Mouse (Mus musculus): ENCODE measurements around the gene Pex11b. TPM values are rescaled to one million over a fixed set of nuclear protein-coding genes. Genes with fewer than 3 reads are reported as not detected.
A peak's percentile ranks its signal among the peaks of the same experiment; 100 is the strongest.

The Pex11b gene
- 54.6 and 55.0 TPM in 2 replicates for polyA plus RNA-seq (2016; fragmentation: Nextera tagmentation; extraction: Ambion mirVana)

DNA sequence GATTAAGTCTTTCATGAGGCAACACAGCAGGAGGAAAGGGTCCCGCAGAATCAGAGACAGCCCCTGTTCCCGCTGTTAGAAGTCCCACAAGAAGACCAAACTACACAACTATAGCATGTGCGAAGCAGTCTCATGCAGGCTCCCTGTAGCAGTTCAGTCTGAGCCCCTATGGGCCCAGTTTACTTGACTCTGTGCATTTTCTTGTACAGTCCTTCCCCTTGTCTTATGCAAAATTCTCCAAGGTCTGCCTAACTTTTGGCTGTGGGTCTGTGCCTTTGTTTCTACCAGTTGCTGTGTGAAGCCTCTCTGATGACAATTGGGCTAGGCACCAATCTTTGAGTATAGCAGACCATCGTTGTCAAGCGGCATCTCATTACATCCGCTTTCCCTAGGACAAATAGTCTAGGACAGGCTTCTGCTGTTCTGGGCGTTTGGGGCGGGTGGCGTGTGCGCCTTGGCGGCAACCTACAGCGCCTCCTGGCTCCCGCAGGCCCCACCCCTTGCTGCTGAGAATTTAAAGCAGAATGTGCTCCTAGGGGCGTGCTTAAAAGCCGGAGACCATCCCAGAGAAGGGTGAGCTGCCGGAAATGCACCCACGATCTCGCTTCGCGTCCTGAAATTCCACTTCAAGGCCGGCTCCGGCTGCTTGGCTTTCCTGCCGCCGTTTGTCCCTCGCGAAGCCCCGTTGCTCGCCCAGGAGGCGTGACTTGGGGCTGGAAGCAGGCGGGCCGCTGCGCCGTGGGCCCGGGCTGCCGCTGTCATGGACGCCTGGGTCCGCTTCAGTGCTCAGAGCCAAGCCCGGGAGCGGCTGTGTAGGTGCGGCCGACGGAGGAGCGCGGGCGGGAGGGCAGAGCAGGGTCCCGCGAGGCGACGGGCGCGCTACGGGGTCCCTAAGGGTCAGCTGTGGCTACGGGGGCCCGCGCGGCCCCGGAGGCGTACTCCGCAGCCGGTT, at the start of gene Pex11b, which contains the start of gene Gm42957:
Pex11b (plus strand) TSS at position 449 of the 952 bp plus-strand sequence.
Gm42957 (plus strand) TSS at position 547 of the 952 bp plus-strand sequence.
- peak within 1 kb of the TSS; percentile 91 for H3K4me3 ChIP-seq
- H3K27ac ChIP-seq, result peak within 1 kb of the TSS; percentile 91
- peak within 1 kb of the TSS; percentile 60 for H3K4me2 ChIP-seq (replicated peaks)
- peak; percentile 80 for ATAC-seq (ENCODE audit: insufficient number of reproducible peaks, insufficient read depth, low FRiP score, low TSS enrichment)
- H3K4me1 ChIP-seq, result peaks cover 21% of the 10 kb centered on the region
- peaks cover 44% of the 10 kb centered on the region for H3K36me3 ChIP-seq
- no peaks in the 10 kb centered on the region for H3K27me3 ChIP-seq
- no peaks in the 10 kb centered on the region for H3K9me3 ChIP-seq
- H3K9ac ChIP-seq, result peak within 1 kb of the TSS; percentile 98
- WGBS, result 2% methylated on average over 60 of the region's 60 CpGs

GRCm38 (mm10) chr3:96590657-96591056, 44.5 kb upstream of the Pex11b start:
- H3K27me3 ChIP-seq, result peaks cover 9% of the 10 kb centered on the region
- ATAC-seq (ENCODE audit: insufficient number of reproducible peaks, insufficient read depth, low FRiP score, low TSS enrichment), result no peak
- H3K9ac ChIP-seq, result no peak overlapping the region

DNA sequence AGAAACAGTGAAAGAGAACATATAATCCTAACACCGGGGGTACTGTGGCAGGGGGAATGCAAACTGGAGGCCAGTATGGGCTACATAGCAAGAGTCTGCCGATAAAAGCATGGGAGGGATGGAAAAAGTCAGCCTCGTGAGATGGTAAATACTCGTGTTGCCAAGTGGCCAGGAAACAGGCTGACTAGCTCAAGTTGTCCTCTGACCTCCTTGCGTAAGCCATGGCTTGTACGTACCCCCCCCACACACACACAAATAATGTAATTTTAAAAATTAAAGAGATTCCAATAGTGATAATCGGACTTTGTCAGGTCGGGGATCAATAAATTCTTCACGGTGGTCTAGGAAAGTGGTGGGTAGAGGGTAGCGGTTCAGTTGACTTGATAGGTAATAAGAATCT, 41.8 kb upstream of the Pex11b start:
- Histone ChIP-seq H3K36me3 (no peaks in the 10 kb centered on the region), H3K9ac (peak overlapping the region; percentile 61), H3K4me1 (peaks cover 34% of the 10 kb centered on the region), H3K27me3 (peaks cover 12% of the 10 kb centered on the region), H3K4me3 (peak overlapping the region; percentile 56), H3K27ac (peak overlapping the region; percentile 70; the same call in 1 of the 2 replicates), H3K4me2 (replicated peaks) (peak overlapping the region; percentile 72), H3K9me3 (no peaks in the 10 kb centered on the region)
- under 1% methylated on average over 10 of the region's 10 CpGs for WGBS
- no peak for ATAC-seq (ENCODE audit: insufficient number of reproducible peaks, insufficient read depth, low FRiP score, low TSS enrichment)

More at GRCm38 (mm10) chr3:96590657-96591056, 44.5 kb upstream of the Pex11b start:
- Histone ChIP-seq H3K36me3 (no peaks in the 10 kb centered on the region), H3K27ac (no peak overlapping the region), H3K4me1 (peaks cover 12% of the 10 kb centered on the region), H3K9me3 (no peaks in the 10 kb centered on the region), H3K4me3 (no peak overlapping the region), H3K4me2 (replicated peaks) (no peak overlapping the region)
- WGBS, result 82% methylated on average over 4 of the region's 4 CpGs

DNA sequence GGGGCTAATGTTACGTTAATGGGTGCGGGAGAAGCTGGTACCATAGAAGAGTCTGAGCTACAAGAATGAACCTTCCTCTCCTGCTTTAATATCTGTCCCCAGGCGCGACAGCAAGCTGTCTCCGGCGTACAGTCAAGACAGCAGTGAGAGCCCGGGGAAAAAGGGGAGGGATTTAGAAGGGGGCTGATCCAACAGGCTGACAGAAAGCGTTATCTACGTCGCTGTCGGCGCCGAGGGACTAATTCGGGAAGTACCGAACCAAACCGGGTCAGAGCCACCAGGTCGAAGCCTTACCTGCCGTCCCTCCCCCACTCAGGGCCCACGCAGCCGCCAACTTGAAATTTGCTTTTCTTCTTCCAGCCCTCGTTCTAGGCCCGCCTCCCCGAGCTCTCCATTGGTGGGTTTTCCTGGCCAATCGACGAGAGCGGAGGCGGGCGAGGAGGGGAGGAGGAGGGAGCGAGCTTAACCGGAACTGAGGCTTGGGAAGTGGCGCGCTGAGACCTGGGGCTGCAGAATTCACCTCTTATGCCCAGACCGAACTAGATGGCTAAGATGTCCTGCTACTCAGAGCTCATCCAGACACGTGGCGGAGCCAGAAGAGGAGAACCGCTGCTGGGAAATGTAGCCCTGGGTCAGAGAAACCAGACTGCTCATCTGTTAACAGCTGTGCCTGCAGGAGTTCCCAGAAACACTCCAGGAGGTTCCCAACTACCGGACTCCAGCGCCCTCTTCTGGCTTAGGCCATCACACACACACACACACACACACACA, 41.2 kb upstream of the Pex11b start, which contains the start of gene Polr3gl:
Polr3gl (minus strand) TSS at position 392 of the 771 bp plus-strand sequence.
- Histone ChIP-seq H3K4me1 (peaks cover 38% of the 10 kb centered on the region), H3K4me2 (replicated peaks) (peak within 1 kb of the TSS; percentile 72), H3K9ac (peak within 1 kb of the TSS; percentile 61), H3K9me3 (no peaks in the 10 kb centered on the region), H3K27me3 (peaks cover 12% of the 10 kb centered on the region), H3K27ac (peak within 1 kb of the TSS; percentile 70), H3K36me3 (no peaks in the 10 kb centered on the region), H3K4me3 (peak within 1 kb of the TSS; percentile 56)
- under 1% methylated on average over 37 of the region's 38 CpGs for WGBS
- peak; percentile 78 for ATAC-seq (ENCODE audit: insufficient number of reproducible peaks, insufficient read depth, low FRiP score, low TSS enrichment)

DNA sequence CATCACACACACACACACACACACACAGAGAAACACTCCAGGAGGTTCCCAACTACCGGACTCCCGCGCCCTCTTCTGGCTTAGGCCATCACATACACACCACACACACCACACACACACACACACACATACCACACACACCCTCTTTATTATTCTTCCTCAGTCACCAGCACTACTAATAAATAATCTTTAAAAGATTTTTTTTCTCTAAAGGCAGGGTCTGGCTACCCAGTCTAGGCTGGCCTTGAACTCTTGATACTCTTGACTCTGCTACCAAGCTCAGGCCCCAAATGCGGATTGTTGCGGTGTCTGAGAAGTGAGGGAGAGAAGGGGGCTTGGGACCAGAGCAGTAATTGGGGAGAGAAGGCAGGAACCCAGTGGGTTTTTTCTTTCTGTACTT, 40.3 kb upstream of the Pex11b start:
- Histone ChIP-seq H3K4me2 (replicated peaks) (no peak overlapping the region), H3K27me3 (peaks cover 17% of the 10 kb centered on the region), H3K4me1 (peaks cover 40% of the 10 kb centered on the region), H3K27ac (no peak overlapping the region), H3K36me3 (no peaks in the 10 kb centered on the region), H3K9ac (no peak overlapping the region), H3K4me3 (no peak overlapping the region), H3K9me3 (no peaks in the 10 kb centered on the region)
- 74% methylated on average over 5 of the region's 5 CpGs for WGBS
- ATAC-seq (ENCODE audit: insufficient number of reproducible peaks, insufficient read depth, low FRiP score, low TSS enrichment), result no peak

DNA sequence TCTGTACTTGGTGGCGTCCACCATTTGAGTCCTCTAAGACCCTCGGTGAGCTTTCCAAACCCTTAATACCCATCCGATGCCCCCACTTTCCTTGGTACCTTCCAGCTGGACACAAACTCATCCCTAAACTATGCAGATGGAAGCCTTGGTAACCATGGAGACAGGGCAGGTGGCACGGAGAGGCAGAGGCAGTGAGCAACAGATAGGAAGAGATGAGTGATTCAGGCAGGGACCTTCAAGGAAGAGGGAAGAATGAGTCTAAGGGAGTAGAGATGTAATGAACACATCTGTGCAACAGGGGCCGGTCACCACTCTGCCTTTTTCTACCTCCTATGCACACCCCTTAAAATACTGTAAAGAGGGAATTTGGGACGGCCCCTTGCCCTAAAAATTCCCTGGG, 39.5 kb upstream of the Pex11b start:
- H3K4me2 ChIP-seq (replicated peaks), result peak overlapping the region; percentile 96
- 0 out of 2 replicates have a peak overlapping the region, but pooled peaks have one; percentile 47 for H3K4me3 ChIP-seq
- H3K36me3 ChIP-seq, result no peaks in the 10 kb centered on the region
- H3K9me3 ChIP-seq, result no peaks in the 10 kb centered on the region
- peaks cover 47% of the 10 kb centered on the region for H3K4me1 ChIP-seq
- peaks cover 17% of the 10 kb centered on the region for H3K27me3 ChIP-seq
- 24% methylated on average over 6 of the region's 6 CpGs for WGBS
- ATAC-seq (ENCODE audit: insufficient number of reproducible peaks, insufficient read depth, low FRiP score, low TSS enrichment), result no peak
- H3K9ac ChIP-seq, result no peak overlapping the region; the same call in 1 of the 2 replicates
- H3K27ac ChIP-seq, result no peak overlapping the region

GRCm38 (mm10) chr3:96596228-96596707, 38.9 kb upstream of the Pex11b start, which contains the start of gene Ankrd34a:
Gene Ankrd34a, plus strand, starts transcription at chr3:96596636.
- peak within 1 kb of the TSS; percentile 63 for H3K9ac ChIP-seq
- peaks cover 17% of the 10 kb centered on the region for H3K27me3 ChIP-seq
- WGBS, result under 1% methylated on average over 23 of the region's 23 CpGs
- H3K27ac ChIP-seq, result peak within 1 kb of the TSS; percentile 64; the same call in 1 of the 2 replicates
- peaks cover 47% of the 10 kb centered on the region for H3K4me1 ChIP-seq
- ATAC-seq (ENCODE audit: insufficient number of reproducible peaks, insufficient read depth, low FRiP score, low TSS enrichment), result no peak
- peak within 1 kb of the TSS; percentile 47 for H3K4me3 ChIP-seq
- H3K36me3 ChIP-seq, result no peaks in the 10 kb centered on the region
- H3K4me2 ChIP-seq (replicated peaks), result peak within 1 kb of the TSS; percentile 96
- no peaks in the 10 kb centered on the region for H3K9me3 ChIP-seq

- WGBS, result 8% methylated on average over 9 of the region's 12 CpGs
- peak overlapping the region; percentile 47 for H3K4me3 ChIP-seq
- H3K4me2 ChIP-seq (replicated peaks), result peak overlapping the region; percentile 96
- H3K27ac ChIP-seq, result no peak overlapping the region
- H3K27me3 ChIP-seq, result peaks cover 17% of the 10 kb centered on the region
- ATAC-seq (ENCODE audit: insufficient number of reproducible peaks, insufficient read depth, low FRiP score, low TSS enrichment), result no peak
- H3K9ac ChIP-seq, result peak overlapping the region; percentile 63
- H3K9me3 ChIP-seq, result no peaks in the 10 kb centered on the region
- no peaks in the 10 kb centered on the region for H3K36me3 ChIP-seq
- peaks cover 47% of the 10 kb centered on the region for H3K4me1 ChIP-seq
These were observed 38.3 kb upstream of the Pex11b start for GRCm38 (mm10) chr3:96596855-96597254.

- Histone ChIP-seq H3K4me3 (peak overlapping the region; percentile 47), H3K4me2 (replicated peaks) (peak overlapping the region; percentile 96), H3K36me3 (no peaks in the 10 kb centered on the region), H3K4me1 (peaks cover 48% of the 10 kb centered on the region), H3K27me3 (peaks cover 17% of the 10 kb centered on the region), H3K9ac (peak overlapping the region; percentile 63), H3K9me3 (no peaks in the 10 kb centered on the region), H3K27ac (peak overlapping the region; percentile 64; the same call in 1 of the 2 replicates)
- ATAC-seq (ENCODE audit: insufficient number of reproducible peaks, insufficient read depth, low FRiP score, low TSS enrichment), result no peak
- under 1% methylated on average over 40 of the region's 40 CpGs for WGBS
These were observed 37.7 kb upstream of the Pex11b start for GRCm38 (mm10) chr3:96597435-96597891.

GRCm38 (mm10) chr3:96598156-96599068, 36.8 kb upstream of the Pex11b start:
- WGBS, result 1% methylated on average over 54 of the region's 54 CpGs
- peaks cover 17% of the 10 kb centered on the region for H3K27me3 ChIP-seq
- ATAC-seq (ENCODE audit: insufficient number of reproducible peaks, insufficient read depth, low FRiP score, low TSS enrichment), result no peak
- peak overlapping the region; percentile 63 for H3K9ac ChIP-seq
- no peaks in the 10 kb centered on the region for H3K36me3 ChIP-seq
- H3K4me1 ChIP-seq, result peaks cover 49% of the 10 kb centered on the region
- H3K4me3 ChIP-seq, result peak overlapping the region; percentile 47
- H3K4me2 ChIP-seq (replicated peaks), result peak overlapping the region; percentile 96
- H3K9me3 ChIP-seq, result no peaks in the 10 kb centered on the region
- H3K27ac ChIP-seq, result peak overlapping the region; percentile 64; the same call in 1 of the 2 replicates
